Comparison of ENCODE assay signal across 8 mouse cellular contexts in genomic region chrX:13070573-13071240, GRCm38 (mm10). TPM values are rescaled to one million over a fixed set of nuclear protein-coding genes. Genes with fewer than 3 reads are reported as not detected.
DNase-seq lines count a peak whose midpoint lies in the region; ATAC-seq lines count a peak whose summit lies in the region.

No protein-coding gene starts in this region.

- H3K9ac ChIP-seq in forebrain, embryonic 11.5 days (ENCODE audit: low read length) = peak overlapping the region; percentile 53
- peak overlapping the region; percentile 68 for H3K9ac ChIP-seq in heart, embryonic 16.5 days (ENCODE audit: low read length)
- peak overlapping the region; percentile 77 for H3K9ac ChIP-seq in liver, embryonic 16.5 days (ENCODE audit: low read depth, low read length)
- peak overlapping the region; percentile 64 for H3K9ac ChIP-seq in neural tube, embryonic 13.5 days

- peaks cover 2% of the 10 kb centered on the region; the same call in 1 of the 2 replicates for H3K27me3 ChIP-seq in forebrain, embryonic 11.5 days (ENCODE audit: control insufficient read depth, insufficient read depth, low read length)
- peaks cover 4% of the 10 kb centered on the region; the same call in 1 of the 2 replicates for H3K27me3 ChIP-seq in heart, embryonic 16.5 days (ENCODE audit: control insufficient read depth, insufficient read depth, low read length)
- H3K27me3 ChIP-seq in liver, embryonic 16.5 days (ENCODE audit: control insufficient read depth, insufficient read depth, low read depth, low read length) = no peaks in the 10 kb centered on the region
- H3K27me3 ChIP-seq in neural tube, embryonic 13.5 days = no peaks in the 10 kb centered on the region; the same call in 1 of the 2 replicates

- DNase-seq in CD8-positive naive resting alpha-beta T cell, adult 2 months (ENCODE audit: low read depth in 2 of 2, low spot score in 2 of 2) = peak; percentile 72 to 81
- peak; percentile 60 for DNase-seq in c-Kit-positive CD71-negative TER-119-negative erythroid progenitor cells, embryonic 14.5 days (ENCODE audit: low read depth)
- DNase-seq in forebrain, embryonic 11.5 days (ENCODE audit: low spot score) = peak; percentile 95
- DNase-seq in kidney, postnatal 36 days = peak; percentile 94
- peak; percentile 92 for DNase-seq in testis, postnatal 10 days (ENCODE audit: low spot score)

- WGBS in forebrain, embryonic 11.5 days = 25% methylated on average over 32 of the region's 35 CpGs
- WGBS in heart, embryonic 16.5 days = 10% methylated on average over 33 of the region's 35 CpGs
- WGBS in liver, embryonic 16.5 days (ENCODE audit: insufficient replicate concordance) = 20% methylated on average over 35 of the region's 35 CpGs
- 16% methylated on average over 35 of the region's 35 CpGs for WGBS in neural tube, embryonic 13.5 days

- ATAC-seq in forebrain, embryonic 11.5 days (replicated peaks; ENCODE audit: low FRiP score) = peak; percentile 84
- peak; percentile 80 for ATAC-seq in heart, embryonic 16.5 days (replicated peaks; ENCODE audit: extremely low read depth, insufficient read depth, low FRiP score)
- peak; percentile 44 for ATAC-seq in liver, embryonic 16.5 days (ENCODE audit: low read depth)
- peak; percentile 92 for ATAC-seq in neural tube, embryonic 13.5 days (ENCODE audit: low read depth)

- H3K36me3 ChIP-seq in forebrain, embryonic 11.5 days (ENCODE audit: control insufficient read depth, insufficient read depth, low read length) = no peaks in the 10 kb centered on the region
- no peaks in the 10 kb centered on the region for H3K36me3 ChIP-seq in heart, embryonic 16.5 days (ENCODE audit: control insufficient read depth, insufficient read depth)
- no peaks in the 10 kb centered on the region for H3K36me3 ChIP-seq in liver, embryonic 16.5 days (ENCODE audit: control insufficient read depth, insufficient read depth)
- no peaks in the 10 kb centered on the region for H3K36me3 ChIP-seq in neural tube, embryonic 13.5 days

- H3K27ac ChIP-seq in forebrain, embryonic 11.5 days (ENCODE audit: low read depth, low read length) = peak overlapping the region; percentile 89
- H3K27ac ChIP-seq in heart, embryonic 16.5 days (ENCODE audit: low read length) = peak overlapping the region; percentile 91
- peak overlapping the region; percentile 94 for H3K27ac ChIP-seq in liver, embryonic 16.5 days (ENCODE audit: low read length)
- peak overlapping the region; percentile 97 for H3K27ac ChIP-seq in neural tube, embryonic 13.5 days (replicated peaks)

- H3K9me3 ChIP-seq in forebrain, embryonic 11.5 days (ENCODE audit: control insufficient read depth, low read length) = no peaks in the 10 kb centered on the region
- H3K9me3 ChIP-seq in heart, embryonic 16.5 days (replicated peaks; ENCODE audit: control insufficient read depth, low read length) = 0 out of 2 replicates have a peak, but pooled peaks cover 2% of the 10 kb centered on the region
- no peaks in the 10 kb centered on the region for H3K9me3 ChIP-seq in liver, embryonic 16.5 days (replicated peaks; ENCODE audit: control insufficient read depth, low read length)
- H3K9me3 ChIP-seq in neural tube, embryonic 13.5 days = no peaks in the 10 kb centered on the region

- H3K4me1 ChIP-seq in forebrain, embryonic 11.5 days (replicated peaks; ENCODE audit: control insufficient read depth, insufficient read depth, low read length) = no peaks in the 10 kb centered on the region
- H3K4me1 ChIP-seq in heart, embryonic 16.5 days (ENCODE audit: control insufficient read depth, insufficient read depth, low read length) = peaks cover 2% of the 10 kb centered on the region; the same call in 1 of the 2 replicates
- no peaks in the 10 kb centered on the region for H3K4me1 ChIP-seq in liver, embryonic 16.5 days (ENCODE audit: control insufficient read depth, low read depth, low read length)
- peaks cover 7% of the 10 kb centered on the region; the same call in 1 of the 2 replicates for H3K4me1 ChIP-seq in neural tube, embryonic 13.5 days (replicated peaks)

- peak overlapping the region; percentile 41; the same call in 1 of the 2 replicates for H3K4me2 ChIP-seq in forebrain, embryonic 11.5 days (ENCODE audit: low read depth, low read length, severe bottlenecking)
- H3K4me2 ChIP-seq in heart, embryonic 16.5 days (ENCODE audit: low read depth, low read length) = peak overlapping the region; percentile 61
- H3K4me2 ChIP-seq in liver, embryonic 16.5 days (ENCODE audit: low read depth, low read length) = peak overlapping the region; percentile 77
- H3K4me2 ChIP-seq in neural tube, embryonic 13.5 days = peak overlapping the region; percentile 47

- peak overlapping the region; percentile 70 for H3K4me3 ChIP-seq in forebrain, embryonic 11.5 days (ENCODE audit: low read depth, low read length)
- peak overlapping the region; percentile 81 for H3K4me3 ChIP-seq in heart, embryonic 16.5 days (ENCODE audit: low read length)
- H3K4me3 ChIP-seq in liver, embryonic 16.5 days (ENCODE audit: low read depth, low read length) = peak overlapping the region; percentile 79
- H3K4me3 ChIP-seq in neural tube, embryonic 13.5 days = peak overlapping the region; percentile 72

RNA-seq across cellular contexts. Expression of gene Usp9x, which starts 0.6 kb away (rescaled TPM):
- polyA plus RNA-seq in forebrain, embryonic 11.5 days (2014; fragmentation: Nextera tagmentation; extraction: Ambion mirVana) = 64.2 and 76.0 TPM in 2 replicates
- 16.9 and 19.6 TPM in 2 replicates for polyA plus RNA-seq in heart, embryonic 16.5 days (2015; fragmentation: Nextera tagmentation; extraction: Ambion mirVana)
- 11.9 and 13.6 TPM in 2 replicates for polyA plus RNA-seq in liver, embryonic 16.5 days (2015; fragmentation: Nextera tagmentation; extraction: Ambion mirVana)
- 32.6 and 32.9 TPM in 2 replicates for polyA plus RNA-seq in neural tube, embryonic 13.5 days (2015; fragmentation: Nextera tagmentation; extraction: Ambion mirVana)

Comparison
In these comparisons a context has a peak if more than half of its experiments do, and no peak if none do; other contexts are left out.
1. Peak in every context shown above with its lines: DNase-seq, ATAC-seq, H3K4me3 ChIP-seq and H3K27ac ChIP-seq.